Mouse (Mus musculus): ENCODE results near the gene Arhgef28. TPM values are rescaled to one million over a fixed set of nuclear protein-coding genes. Genes with fewer than 3 reads are reported as not detected.

Gene Arhgef28
- polyA plus RNA-seq, 1 experiment = 1.1 TPM

DNA sequence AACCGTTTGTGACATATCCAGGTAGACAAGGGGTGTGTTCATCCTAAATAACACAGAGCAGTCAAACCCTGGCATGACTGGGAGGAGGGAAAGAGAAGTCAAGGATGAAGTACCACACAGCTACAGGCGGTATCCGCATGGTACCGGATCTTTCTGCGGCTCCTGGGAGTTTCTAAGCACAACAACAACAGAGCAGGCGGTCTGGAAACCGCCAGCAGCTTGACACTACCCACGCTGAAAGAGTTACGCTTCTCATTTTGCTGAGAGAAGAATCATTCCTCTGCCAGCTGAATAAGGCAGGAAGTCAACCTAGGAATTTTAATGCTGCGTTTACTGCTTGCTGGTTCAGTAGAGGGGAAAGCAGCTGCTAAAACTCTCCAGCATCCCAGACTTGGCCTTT lies 295.2 kb downstream of the Arhgef28 start:
- H3K36me3 ChIP-seq (ENCODE audit: control insufficient read depth, insufficient read depth) = no peaks in the 10 kb centered on the region
- no peaks in the 10 kb centered on the region for H3K79me2 ChIP-seq (ENCODE audit: control insufficient read depth, insufficient read depth)
- TF ChIP-seq USF1 (IDR thresholded peaks at IDR 0.05; ENCODE audit: low read depth) (no peak), CEBPB (IDR thresholded peaks at IDR 0.05; ENCODE audit: low read depth) (no peak), MYOD1 (IDR thresholded peaks at IDR 0.05; ENCODE audit: control insufficient read depth, insufficient read length, low read depth) (no peak), CTCF (IDR thresholded peaks at IDR 0.05; ENCODE audit: control insufficient read depth, insufficient read depth, insufficient read length) (no peak), FOSL1 (IDR thresholded peaks at IDR 0.05; ENCODE audit: insufficient read depth, low read length, poor library complexity, severe bottlenecking) (no peak), MAX (IDR thresholded peaks at IDR 0.05) (no peak), MYOG (IDR thresholded peaks at IDR 0.05; ENCODE audit: control insufficient read depth, extremely low read depth, insufficient read length) (no peak)
- no peak overlapping the region for H3K4me3 ChIP-seq (ENCODE audit: insufficient read depth, poor library complexity, severe bottlenecking)
- no peak overlapping the region for H3ac ChIP-seq (ENCODE audit: control insufficient read depth, insufficient read length, low read depth)
- no peaks in the 10 kb centered on the region for H3K79me3 ChIP-seq (ENCODE audit: low read depth)
- no peaks in the 10 kb centered on the region for H3K27me3 ChIP-seq (ENCODE audit: control insufficient read depth, insufficient read depth, insufficient read length)

DNA sequence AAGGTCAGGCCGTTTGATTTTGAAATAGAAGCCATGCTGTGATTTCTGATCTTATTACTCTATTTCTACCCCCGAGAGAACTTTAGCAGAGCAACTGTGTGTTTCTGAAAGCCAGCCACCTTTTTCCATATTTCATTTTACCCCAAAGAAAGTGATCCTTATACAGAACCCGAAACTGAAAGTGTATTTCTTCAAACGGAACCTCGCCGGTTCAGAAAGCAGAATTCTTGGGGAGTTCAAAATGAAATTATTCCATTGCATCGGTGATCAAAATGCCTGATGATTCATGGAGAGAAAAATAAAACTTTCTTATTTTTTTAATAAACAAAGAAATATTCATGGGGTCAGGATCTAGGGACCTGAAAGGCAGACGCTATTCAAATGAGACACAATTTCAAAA lies 303.4 kb downstream of the Arhgef28 start:
- H3K79me2 ChIP-seq (ENCODE audit: control insufficient read depth, insufficient read depth) = no peaks in the 10 kb centered on the region
- no peak overlapping the region for H3K4me3 ChIP-seq (ENCODE audit: insufficient read depth, poor library complexity, severe bottlenecking)
- no peaks in the 10 kb centered on the region for H3K36me3 ChIP-seq (ENCODE audit: control insufficient read depth, insufficient read depth)
- no peak overlapping the region for H3ac ChIP-seq (ENCODE audit: control insufficient read depth, insufficient read length, low read depth)
- no peaks in the 10 kb centered on the region for H3K27me3 ChIP-seq (ENCODE audit: control insufficient read depth, insufficient read depth, insufficient read length)
- no peaks in the 10 kb centered on the region for H3K79me3 ChIP-seq (ENCODE audit: low read depth)
- TF ChIP-seq MAX (IDR thresholded peaks at IDR 0.05) = no peak
- no peak for TF ChIP-seq FOSL1 (IDR thresholded peaks at IDR 0.05; ENCODE audit: insufficient read depth, low read length, poor library complexity, severe bottlenecking)
- no peak for TF ChIP-seq USF1 (IDR thresholded peaks at IDR 0.05; ENCODE audit: low read depth)

GRCm38 (mm10) chr13:97900380-97900758 lies 305.9 kb downstream of the Arhgef28 start:
- H3K79me2 ChIP-seq (ENCODE audit: control insufficient read depth, insufficient read depth) = no peaks in the 10 kb centered on the region
- no peaks in the 10 kb centered on the region for H3K36me3 ChIP-seq (ENCODE audit: control insufficient read depth, insufficient read depth)
- H3ac ChIP-seq (ENCODE audit: control insufficient read depth, insufficient read length, low read depth) = no peak overlapping the region
- H3K79me3 ChIP-seq (ENCODE audit: low read depth) = no peaks in the 10 kb centered on the region
- no peak for TF ChIP-seq MAX (IDR thresholded peaks at IDR 0.05)
- no peak for TF ChIP-seq FOSL1 (IDR thresholded peaks at IDR 0.05; ENCODE audit: insufficient read depth, low read length, poor library complexity, severe bottlenecking)
- TF ChIP-seq CEBPB (IDR thresholded peaks at IDR 0.05; ENCODE audit: low read depth) = no peak
- no peak for TF ChIP-seq MYOG (IDR thresholded peaks at IDR 0.05; ENCODE audit: control insufficient read depth, extremely low read depth, insufficient read length)
- no peak for TF ChIP-seq MYOD1 (IDR thresholded peaks at IDR 0.05; ENCODE audit: control insufficient read depth, insufficient read length, low read depth)
- TF ChIP-seq USF1 (IDR thresholded peaks at IDR 0.05; ENCODE audit: low read depth) = no peak
- TF ChIP-seq CTCF (IDR thresholded peaks at IDR 0.05; ENCODE audit: control insufficient read depth, insufficient read depth, insufficient read length) = no peak
- H3K27me3 ChIP-seq (ENCODE audit: control insufficient read depth, insufficient read depth, insufficient read length) = no peaks in the 10 kb centered on the region
- no peak overlapping the region for H3K4me3 ChIP-seq (ENCODE audit: insufficient read depth, poor library complexity, severe bottlenecking)

DNA sequence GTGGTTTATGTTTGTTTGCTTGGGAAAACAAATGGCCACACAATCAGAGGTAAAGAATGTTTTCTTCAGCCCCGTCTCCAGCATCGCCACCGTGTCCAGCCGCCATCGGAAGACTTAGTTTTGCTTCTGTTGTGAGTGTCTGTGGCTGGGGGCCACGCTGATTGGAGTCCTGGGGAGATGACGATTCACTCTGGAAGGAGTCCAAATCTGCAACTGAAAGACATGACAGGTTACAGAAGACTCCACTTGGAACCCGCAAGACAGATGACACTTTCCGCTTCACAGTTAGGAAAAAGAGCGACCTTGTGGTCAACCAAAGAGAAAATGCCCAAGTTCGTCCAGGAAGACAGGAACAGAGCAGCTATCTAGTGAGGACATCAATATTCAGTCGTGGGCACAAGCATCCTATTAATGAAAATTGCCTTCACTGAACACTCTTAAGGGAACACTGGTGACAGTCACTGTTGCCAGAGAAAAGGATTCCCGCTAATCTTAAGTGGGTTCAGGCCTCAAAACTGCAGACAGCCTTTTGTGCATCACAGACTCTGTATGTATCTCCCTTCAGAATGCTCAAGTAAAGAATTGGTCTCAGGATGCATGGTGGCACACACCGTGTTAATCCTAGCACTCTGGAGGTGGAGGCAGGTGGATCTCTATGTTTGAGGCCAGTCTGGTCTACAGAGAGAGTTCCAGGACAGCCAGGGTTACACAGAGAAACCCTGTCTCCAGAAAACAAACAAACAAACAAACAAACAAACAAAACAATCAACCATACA lies 306.4 kb downstream of the Arhgef28 start:
- TF ChIP-seq CEBPB (IDR thresholded peaks at IDR 0.05; ENCODE audit: low read depth) (no peak), FOSL1 (IDR thresholded peaks at IDR 0.05; ENCODE audit: insufficient read depth, low read length, poor library complexity, severe bottlenecking) (no peak), MYOD1 (IDR thresholded peaks at IDR 0.05; ENCODE audit: control insufficient read depth, insufficient read length, low read depth) (no peak), CTCF (IDR thresholded peaks at IDR 0.05; ENCODE audit: control insufficient read depth, insufficient read depth, insufficient read length) (no peak), USF1 (IDR thresholded peaks at IDR 0.05; ENCODE audit: low read depth) (no peak), MYOG (IDR thresholded peaks at IDR 0.05; ENCODE audit: control insufficient read depth, extremely low read depth, insufficient read length) (no peak), MAX (IDR thresholded peaks at IDR 0.05) (no peak)
- Histone ChIP-seq H3K79me2 (ENCODE audit: control insufficient read depth, insufficient read depth) (no peaks in the 10 kb centered on the region), H3K27me3 (ENCODE audit: control insufficient read depth, insufficient read depth, insufficient read length) (no peaks in the 10 kb centered on the region), H3ac (ENCODE audit: control insufficient read depth, insufficient read length, low read depth) (no peak overlapping the region), H3K36me3 (ENCODE audit: control insufficient read depth, insufficient read depth) (no peaks in the 10 kb centered on the region), H3K79me3 (ENCODE audit: low read depth) (no peaks in the 10 kb centered on the region), H3K4me3 (ENCODE audit: insufficient read depth, poor library complexity, severe bottlenecking) (no peak overlapping the region)

- no peak overlapping the region for H3K4me3 ChIP-seq (ENCODE audit: insufficient read depth, poor library complexity, severe bottlenecking)
- no peaks in the 10 kb centered on the region for H3K79me2 ChIP-seq (ENCODE audit: control insufficient read depth, insufficient read depth)
- H3K79me3 ChIP-seq (ENCODE audit: low read depth) = no peaks in the 10 kb centered on the region
- no peak overlapping the region for H3ac ChIP-seq (ENCODE audit: control insufficient read depth, insufficient read length, low read depth)
- TF ChIP-seq USF1 (IDR thresholded peaks at IDR 0.05; ENCODE audit: low read depth) (no peak), MAX (IDR thresholded peaks at IDR 0.05) (no peak), MYOD1 (IDR thresholded peaks at IDR 0.05; ENCODE audit: control insufficient read depth, insufficient read length, low read depth) (no peak), CTCF (IDR thresholded peaks at IDR 0.05; ENCODE audit: control insufficient read depth, insufficient read depth, insufficient read length) (no peak), FOSL1 (IDR thresholded peaks at IDR 0.05; ENCODE audit: insufficient read depth, low read length, poor library complexity, severe bottlenecking) (no peak), MYOG (IDR thresholded peaks at IDR 0.05; ENCODE audit: control insufficient read depth, extremely low read depth, insufficient read length) (no peak), CEBPB (IDR thresholded peaks at IDR 0.05; ENCODE audit: low read depth) (no peak)
- no peaks in the 10 kb centered on the region for H3K36me3 ChIP-seq (ENCODE audit: control insufficient read depth, insufficient read depth)
- no peaks in the 10 kb centered on the region for H3K27me3 ChIP-seq (ENCODE audit: control insufficient read depth, insufficient read depth, insufficient read length)
Measured at GRCm38 (mm10) chr13:97898590-97898989, 307.6 kb downstream of the Arhgef28 start.

Data from C2C12 (cell line).